Mouse (Mus musculus) midbrain, embryonic 11.5 days (tissue): Measurements from ENCODE around the gene Gyg. TPM values are rescaled to one million over a fixed set of nuclear protein-coding genes. Genes with fewer than 3 reads are reported as not detected.

Experiments
- ATAC-seq: fragments of 200-750 bp; cut with Nextera tagmentation; 2 replicates; pipeline ENCODE4 v1.8.0; 2017; ENCODE audit warnings: moderate TSS enrichment, moderate library complexity; ENCODE audit not compliant: low FRiP score
- DNase-seq: peaks from one replicate; pipeline ENCODE4 v3.0.0; 2015; ENCODE audit warnings: low spot score; ENCODE audit errors: missing footprints
- H3K27ac ChIP-seq: fragments of 300-500 bp; sonication (generic); 2 replicates; pipeline ENCODE4 v1.5.1; 2014; ENCODE audit warnings: low read depth, low read length
- H3K27me3 ChIP-seq: fragments of 300-500 bp; sonication (generic); 2 replicates; pipeline ENCODE4 v1.6.1; 2014; ENCODE audit warnings: mild to moderate bottlenecking, low read length, moderate library complexity, mixed read lengths; ENCODE audit not compliant: control insufficient read depth, insufficient read depth
- H3K36me3 ChIP-seq: fragments of 300-500 bp; sonication (generic); 2 replicates; pipeline ENCODE4 v1.6.1; 2014; ENCODE audit warnings: mild to moderate bottlenecking, low read length, moderate library complexity, mixed read lengths; ENCODE audit not compliant: control insufficient read depth, insufficient read depth
- H3K4me1 ChIP-seq: fragments of 300-500 bp; sonication (generic); 2 replicates; pipeline ENCODE4 v1.6.1; 2014; ENCODE audit warnings: low read length; ENCODE audit not compliant: control insufficient read depth, insufficient read depth
- H3K4me2 ChIP-seq: fragments of 300-500 bp; sonication (generic); 2 replicates; pipeline ENCODE4 v1.6.1; 2014; ENCODE audit warnings: mild to moderate bottlenecking, moderate library complexity
- H3K4me3 ChIP-seq: fragments of 300-500 bp; sonication (generic); 2 replicates; pipeline ENCODE4 v1.5.1; 2014; ENCODE audit warnings: low read depth, low read length
- H3K9ac ChIP-seq: fragments of 300-500 bp; sonication (generic); 2 replicates; pipeline ENCODE4 v1.6.1; 2014; ENCODE audit warnings: low read length
- H3K9me3 ChIP-seq: fragments of 300-500 bp; sonication (generic); 2 replicates; pipeline ENCODE4 v1.6.1; 2016; ENCODE audit warnings: low read length; ENCODE audit not compliant: control insufficient read depth
- WGBS: fragments of 180-500 bp; shearing (Covaris S2); extraction: QIAGEN DNeasy Blood & Tissue Kit; methylation state at CpG from one replicate; pipeline ENCODE4 v1.1.7; 2014; 5-methylcytosine and 5-hydroxymethylcytosine counted together
- polyA plus RNA-seq: library from polyadenylated mRNA; unstranded; fragments of >200 nt; fragmentation: Nextera tagmentation; extraction: Ambion mirVana; gene quantifications from 2 replicates; pipeline ENCODE4 v1.2.1, GENCODE M21; 2014

Gyg gene
- polyA plus RNA-seq, 1 experiment from 2014 or later, result 32.7 TPM

DNA sequence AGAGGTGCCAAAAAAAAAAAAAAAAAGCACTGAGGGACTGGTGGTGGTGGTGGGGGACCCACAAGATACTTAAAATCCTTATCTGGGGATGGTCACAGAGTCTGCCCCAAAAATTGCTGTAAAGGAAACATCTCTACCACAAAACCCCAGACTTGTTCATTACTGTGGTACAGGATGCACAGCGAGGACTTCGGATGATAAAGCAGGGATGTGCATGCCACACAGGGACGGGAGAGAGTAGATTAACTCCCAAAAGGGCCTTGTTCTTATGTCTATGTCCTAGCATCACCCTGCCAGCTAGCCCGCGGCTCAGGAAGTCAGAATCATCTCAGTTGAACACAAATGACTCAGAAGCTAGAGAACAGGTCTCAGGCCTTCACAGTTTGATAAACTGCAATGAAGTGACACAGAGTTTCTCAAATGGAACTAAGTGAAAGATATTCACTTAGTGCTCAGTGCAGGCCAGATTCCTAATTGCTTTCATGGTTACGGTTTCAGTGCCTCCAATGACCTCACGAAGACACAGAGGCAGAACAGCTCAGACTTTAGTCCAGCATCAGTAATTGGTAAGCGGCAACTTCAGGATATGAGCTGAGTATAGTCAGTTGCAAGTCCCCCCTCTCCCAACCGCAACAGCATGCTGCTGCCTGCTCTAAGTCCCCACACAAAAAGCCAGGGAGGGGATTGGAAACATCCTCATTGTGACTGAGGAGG is 18.1 kb downstream of the Gyg start:
- Histone ChIP-seq H3K9me3 (no peaks in the 10 kb centered on the region), H3K4me3 (no peak overlapping the region), H3K4me2 (no peak overlapping the region), H3K27ac (no peak overlapping the region), H3K9ac (no peak overlapping the region), H3K36me3 (no peaks in the 10 kb centered on the region), H3K4me1 (no peaks in the 10 kb centered on the region), H3K27me3 (no peaks in the 10 kb centered on the region)
- WGBS, result 87% methylated on average over 9 of the region's 9 CpGs
- DNase-seq (no peak), ATAC-seq (no peak)

DNA sequence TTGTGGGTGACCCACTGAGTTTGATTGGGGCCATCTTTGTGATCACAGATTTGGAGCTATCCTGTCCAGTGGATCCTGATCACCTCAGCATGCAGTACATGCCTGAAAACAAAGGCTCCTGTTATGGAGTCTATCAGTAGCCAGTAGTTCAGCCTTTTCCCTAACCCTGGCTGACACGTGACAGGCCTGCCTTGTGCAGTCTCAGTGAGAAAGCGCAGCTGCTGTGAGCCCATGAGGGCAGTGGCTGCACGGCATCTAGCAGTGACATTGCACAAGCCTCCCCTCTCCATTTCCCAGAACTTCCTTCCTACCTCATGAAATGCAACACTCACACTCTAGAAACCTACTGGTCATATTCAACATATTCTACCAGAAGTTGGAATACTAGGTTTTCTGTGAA is 20.6 kb downstream of the Gyg start:
- ATAC-seq (no peak), DNase-seq (no peak)
- Histone ChIP-seq H3K9me3 (no peaks in the 10 kb centered on the region), H3K4me3 (no peak overlapping the region), H3K4me2 (no peak overlapping the region), H3K27ac (no peak overlapping the region), H3K36me3 (no peaks in the 10 kb centered on the region), H3K27me3 (no peaks in the 10 kb centered on the region), H3K9ac (no peak overlapping the region), H3K4me1 (no peaks in the 10 kb centered on the region)
- 85% methylated on average over 3 of the region's 3 CpGs for WGBS

DNA sequence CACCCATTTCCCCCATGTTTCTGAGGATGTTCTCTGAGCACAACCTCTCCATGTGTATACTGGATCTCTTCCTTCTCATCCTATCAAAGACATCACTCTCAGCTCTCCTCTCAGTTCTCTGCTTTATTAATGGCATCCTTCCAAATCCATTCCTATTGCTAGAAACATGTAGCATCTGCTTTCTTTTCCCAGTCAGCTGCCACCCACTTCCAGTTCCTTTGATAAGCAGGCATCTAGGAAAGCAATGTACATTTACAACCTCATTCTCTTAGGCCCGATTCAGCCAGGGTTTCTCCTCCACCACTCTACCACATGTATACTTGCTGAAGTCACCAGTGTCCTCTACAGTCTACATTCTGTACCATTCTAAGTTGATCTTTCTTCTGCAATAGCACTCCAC is 21.4 kb downstream of the Gyg start:
- no peaks in the 10 kb centered on the region for H3K4me1 ChIP-seq
- no peak overlapping the region for H3K4me2 ChIP-seq
- no peak overlapping the region for H3K4me3 ChIP-seq
- DNase-seq (no peak), ATAC-seq (no peak)
- H3K9me3 ChIP-seq, result no peaks in the 10 kb centered on the region
- 93% methylated on average over 1 of the region's 1 CpGs for WGBS
- H3K9ac ChIP-seq, result no peak overlapping the region
- no peak overlapping the region for H3K27ac ChIP-seq
- no peaks in the 10 kb centered on the region for H3K36me3 ChIP-seq
- H3K27me3 ChIP-seq, result no peaks in the 10 kb centered on the region

DNA sequence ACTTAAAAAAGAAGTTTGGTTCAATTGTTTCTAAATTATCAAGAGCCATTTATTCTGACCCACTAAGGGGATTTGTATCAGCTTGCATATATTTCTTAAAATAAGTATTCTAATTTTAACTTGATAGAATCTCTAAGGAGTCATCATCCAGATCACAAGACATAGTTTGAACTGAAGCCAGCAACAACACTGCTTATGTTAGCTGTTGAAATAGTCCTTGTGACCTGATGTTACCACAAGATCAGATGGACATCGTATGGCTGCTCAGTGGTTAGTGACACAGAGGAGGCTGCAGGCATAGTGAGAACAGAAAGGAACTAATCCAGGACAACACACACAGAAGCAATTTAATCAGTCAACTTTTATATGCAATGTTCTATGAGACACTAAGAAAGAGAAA is 22.4 kb downstream of the Gyg start:
- no peak for DNase-seq
- Histone ChIP-seq H3K4me2 (no peak overlapping the region), H3K27ac (no peak overlapping the region), H3K27me3 (no peaks in the 10 kb centered on the region), H3K9me3 (no peaks in the 10 kb centered on the region), H3K36me3 (no peaks in the 10 kb centered on the region), H3K4me1 (no peaks in the 10 kb centered on the region), H3K9ac (no peak overlapping the region), H3K4me3 (no peak overlapping the region)
- ATAC-seq, result no peak
- WGBS, result 90% methylated on average over 1 of the region's 1 CpGs

DNA sequence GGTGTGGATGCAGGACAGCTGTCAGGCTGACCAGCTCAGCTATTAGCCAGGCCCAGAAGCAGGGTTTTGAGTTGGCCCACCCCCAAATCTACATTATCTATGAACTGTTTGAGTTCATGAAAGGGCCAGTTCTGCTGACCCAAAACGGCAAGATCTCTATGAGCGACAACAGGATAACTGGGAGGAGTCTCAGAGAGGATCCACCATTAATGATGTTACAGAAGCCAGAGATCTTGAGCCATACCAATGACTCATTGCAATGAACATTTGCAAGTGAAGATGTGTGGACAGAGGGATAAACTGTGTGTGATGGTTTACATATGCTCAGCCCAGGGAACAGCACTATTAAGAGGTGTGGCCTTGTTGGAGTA is 23.8 kb downstream of the Gyg start:
- no peak; the same call in 1 of the 2 replicates for ATAC-seq
- 85% methylated on average over 2 of the region's 2 CpGs for WGBS

DNA sequence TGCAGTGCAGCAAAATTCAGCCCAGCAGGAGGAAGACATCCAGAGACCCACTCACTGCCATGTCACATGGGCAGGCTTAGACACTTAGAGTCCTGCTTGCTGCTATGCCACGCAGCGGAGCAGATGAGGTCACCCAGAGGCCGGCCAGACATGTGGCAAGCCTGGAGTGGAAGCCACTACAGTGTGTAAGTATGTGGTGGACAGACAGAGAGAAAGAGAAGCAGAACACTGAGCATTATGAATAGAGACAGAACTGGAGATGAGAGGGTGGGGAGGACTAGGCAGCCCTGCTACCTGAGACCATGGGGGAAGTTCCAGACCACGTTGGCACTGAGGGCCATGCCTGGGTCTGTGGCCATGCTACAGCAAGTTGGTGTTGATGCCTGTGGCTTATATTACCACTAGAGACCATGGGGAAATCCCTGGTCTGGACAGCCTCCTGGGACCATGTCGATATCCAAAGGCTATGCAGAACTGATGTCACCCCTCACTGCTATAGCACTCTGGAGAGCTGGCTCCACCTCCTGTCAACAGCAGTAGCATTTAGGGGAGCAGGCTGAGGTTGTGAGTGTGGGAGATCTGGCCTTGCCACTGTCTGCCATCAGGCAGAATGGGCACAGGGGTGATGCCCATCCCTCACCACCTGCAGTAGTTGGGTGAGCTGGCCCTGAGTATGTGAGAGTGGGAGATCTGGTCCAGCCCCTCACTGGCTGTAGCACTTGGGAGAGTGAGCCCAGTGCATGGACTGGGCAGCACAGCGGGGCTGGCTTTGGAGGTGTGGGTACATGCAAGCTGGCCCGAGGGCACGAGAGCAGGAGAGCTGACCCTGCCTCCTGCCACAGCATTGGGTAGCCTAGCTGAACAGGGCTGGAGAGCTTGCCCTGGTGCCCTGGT is 24.4 kb downstream of the Gyg start:
- 94% methylated on average over 8 of the region's 8 CpGs for WGBS
- H3K9me3 ChIP-seq, result no peaks in the 10 kb centered on the region
- H3K27ac ChIP-seq, result no peak overlapping the region
- ATAC-seq, result no peak
- no peak overlapping the region for H3K4me2 ChIP-seq
- H3K27me3 ChIP-seq, result no peaks in the 10 kb centered on the region
- no peaks in the 10 kb centered on the region for H3K36me3 ChIP-seq
- no peak for DNase-seq
- H3K4me1 ChIP-seq, result no peaks in the 10 kb centered on the region
- H3K9ac ChIP-seq, result no peak overlapping the region
- no peak overlapping the region for H3K4me3 ChIP-seq

More for the DNA sequence above, 23.8 kb downstream of the Gyg start:
- Histone ChIP-seq H3K4me1 (no peaks in the 10 kb centered on the region), H3K36me3 (no peaks in the 10 kb centered on the region), H3K27me3 (no peaks in the 10 kb centered on the region), H3K9me3 (no peaks in the 10 kb centered on the region), H3K4me3 (no peak overlapping the region), H3K4me2 (no peak overlapping the region), H3K27ac (no peak overlapping the region), H3K9ac (no peak overlapping the region)
- no peak for DNase-seq

DNA sequence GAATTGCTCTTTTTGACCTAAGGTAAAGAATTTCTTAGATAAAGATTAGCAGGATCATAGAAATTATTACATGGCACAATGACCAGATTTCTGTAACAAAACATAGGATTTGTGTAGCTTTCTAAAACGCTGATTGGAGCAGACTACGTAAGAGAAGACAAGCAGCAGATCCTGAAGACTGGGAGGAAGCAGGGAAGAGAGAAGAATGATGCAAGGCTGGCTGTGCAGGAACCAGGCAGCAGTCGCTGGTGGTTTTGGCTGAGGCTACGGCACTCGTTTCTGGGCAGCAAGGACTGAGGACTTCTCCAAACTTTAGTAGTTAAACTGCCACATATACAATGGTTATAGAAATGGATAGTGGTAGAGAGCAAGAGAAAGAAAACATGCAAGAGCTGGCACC is 25.6 kb downstream of the Gyg start:
- WGBS, result 89% methylated on average over 5 of the region's 5 CpGs

DNA sequence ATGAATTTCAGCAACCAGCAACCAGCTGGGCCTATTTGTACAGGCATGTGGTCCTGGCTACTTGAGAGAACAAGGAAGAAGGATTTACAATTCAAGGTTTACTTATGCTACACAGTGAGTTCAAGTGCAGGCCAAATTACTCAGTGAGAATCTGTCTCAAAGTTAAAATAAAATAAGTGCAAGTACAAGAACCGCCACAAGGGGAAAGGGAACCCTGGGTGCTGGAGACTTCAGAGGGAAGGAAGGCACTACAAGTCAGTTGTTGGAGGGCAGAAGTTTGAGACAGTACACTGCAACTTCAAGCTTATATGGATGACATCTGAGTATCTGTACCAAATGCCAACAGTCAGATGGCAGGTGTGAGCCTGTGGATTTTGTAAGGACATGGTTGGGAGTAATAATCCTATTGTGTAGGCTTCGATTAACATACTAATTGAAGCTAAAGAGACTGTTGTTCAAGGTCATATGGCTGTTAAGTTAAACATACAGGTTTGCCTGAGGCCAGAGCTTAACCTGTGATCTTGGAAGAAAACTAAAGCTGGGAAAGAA is 28.0 kb downstream of the Gyg start:
- Histone ChIP-seq H3K27me3 (no peaks in the 10 kb centered on the region), H3K4me3 (no peak overlapping the region), H3K9me3 (no peaks in the 10 kb centered on the region), H3K36me3 (no peaks in the 10 kb centered on the region), H3K27ac (no peak overlapping the region), H3K4me2 (no peak overlapping the region), H3K9ac (no peak overlapping the region), H3K4me1 (no peaks in the 10 kb centered on the region)
- WGBS, result 59% methylated on average over 2 of the region's 2 CpGs
- ATAC-seq (no peak), DNase-seq (peak; percentile 79)

More for the DNA sequence above, 25.6 kb downstream of the Gyg start:
- no peaks in the 10 kb centered on the region for H3K9me3 ChIP-seq
- H3K4me2 ChIP-seq, result no peak overlapping the region
- H3K27me3 ChIP-seq, result no peaks in the 10 kb centered on the region
- ATAC-seq (no peak), DNase-seq (no peak)
- no peak overlapping the region for H3K9ac ChIP-seq
- no peak overlapping the region for H3K4me3 ChIP-seq
- H3K27ac ChIP-seq, result no peak overlapping the region
- no peaks in the 10 kb centered on the region for H3K36me3 ChIP-seq
- H3K4me1 ChIP-seq, result no peaks in the 10 kb centered on the region

DNA sequence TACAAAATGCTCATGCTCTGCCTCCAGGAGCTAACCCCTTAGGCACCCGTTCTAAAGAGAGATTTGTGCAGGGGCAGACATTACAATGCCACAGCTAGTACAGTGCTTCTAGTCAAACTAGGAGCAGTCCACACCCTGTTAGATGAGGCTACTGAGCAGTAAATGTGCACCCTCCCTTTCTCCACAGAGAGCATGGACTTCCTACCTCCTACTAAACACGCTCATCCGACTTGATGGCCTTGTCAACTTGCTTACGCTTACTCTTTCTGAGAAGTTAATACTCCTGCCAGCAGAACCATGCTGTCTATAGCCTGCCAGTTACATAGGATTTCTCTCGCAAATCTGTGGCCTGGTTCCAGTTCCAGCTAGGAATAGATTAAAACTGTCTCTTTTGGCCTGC is 29.5 kb downstream of the Gyg start:
- Histone ChIP-seq H3K4me3 (no peak overlapping the region), H3K9ac (no peak overlapping the region), H3K4me1 (no peaks in the 10 kb centered on the region), H3K27me3 (no peaks in the 10 kb centered on the region), H3K36me3 (no peaks in the 10 kb centered on the region), H3K9me3 (no peaks in the 10 kb centered on the region), H3K27ac (no peak overlapping the region), H3K4me2 (no peak overlapping the region)
- DNase-seq (no peak), ATAC-seq (no peak)
- WGBS, result 94% methylated on average over 5 of the region's 5 CpGs
